Mouse (Mus musculus): Measurements from ENCODE around the gene Tspear.

- TF ChIP-seq CTCF (IDR thresholded peaks at IDR 0.05; ENCODE audit: low read depth, low read length) (no peak), POLR2A (IDR thresholded peaks at IDR 0.05; ENCODE audit: borderline replicate concordance, low read depth, low read length) (no peak)
These were observed 27.9 kb upstream of the Tspear start for GRCm38 (mm10) chr10:77658286-77658994.
